Mouse (Mus musculus) E14TG2a.4 (cell line): ENCODE data around the gene Slc25a3.

Experiments
- CTCF ChIP-seq: conservative IDR thresholded peaks from 2 replicates; pipeline ENCODE4 v1.5.1; 2014; ENCODE audit warnings: low read length
- NANOG ChIP-seq: IDR thresholded peaks from 2 replicates; pipeline ENCODE4 v1.6.1; 2014; ENCODE audit warnings: borderline replicate concordance, low read length, mixed read lengths

DNA sequence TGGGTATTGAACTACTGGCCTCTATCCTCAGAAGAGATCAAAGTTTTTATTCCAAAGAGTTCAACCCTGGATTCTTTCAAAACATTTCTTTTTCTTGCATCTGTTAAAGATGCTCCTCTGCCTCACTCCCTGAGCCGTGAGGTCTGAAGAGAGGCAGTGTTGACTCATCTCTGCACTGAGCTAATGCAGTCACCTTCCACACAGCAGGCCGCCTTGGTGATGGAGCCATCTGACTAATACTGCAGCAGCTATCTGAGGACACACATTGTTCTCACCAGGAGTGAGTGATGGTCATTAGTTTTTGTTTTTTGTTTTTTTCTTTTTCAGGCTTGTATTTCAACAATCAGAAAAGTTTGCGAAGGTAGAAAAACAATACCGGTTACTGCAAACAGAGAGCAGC, 31.0 kb downstream of the Slc25a3 start:
- TF ChIP-seq CTCF (no peak), NANOG (no peak)
